Mouse (Mus musculus) 3T3-L1 (cell line): ENCODE measurements around the gene Rptn.
"Not testable (repeated sequence)": the region's sequence is repeated elsewhere in the genome, so short reads cannot be mapped to it uniquely, and the experiment has no call there.

Source experiments
- DNase-seq: peaks from one replicate; pipeline ENCODE4 v3.0.0-alpha.2; 2015; ENCODE audit warnings: low read depth, low spot score

Rptn gene

GRCm38 (mm10) chr3:93393366-93393765 is at the start of gene Rptn:
Gene Rptn, plus strand, starts transcription at chr3:93393699.
- no peak for DNase-seq

- peak; percentile 75 for DNase-seq
These were observed 46.6 kb upstream of the Rptn start for GRCm38 (mm10) chr3:93346896-93347295.

- peak; percentile 55 for DNase-seq
These were observed 33.5 kb upstream of the Rptn start for GRCm38 (mm10) chr3:93360045-93360444.

GRCm38 (mm10) chr3:93361933-93362574 is 31.4 kb upstream of the Rptn start:
- peak; percentile 83 for DNase-seq

GRCm38 (mm10) chr3:93366966-93367575 is 26.4 kb upstream of the Rptn start:
- DNase-seq, result no peak

GRCm38 (mm10) chr3:93368171-93368570 is 25.3 kb upstream of the Rptn start:
- no peak for DNase-seq

- no peak for DNase-seq
These were observed 20.1 kb upstream of the Rptn start for GRCm38 (mm10) chr3:93373416-93373815.

GRCm38 (mm10) chr3:93375196-93375595 is 18.3 kb upstream of the Rptn start:
- DNase-seq, result no peak

GRCm38 (mm10) chr3:93375601-93376000 is 17.9 kb upstream of the Rptn start:
- no peak for DNase-seq

GRCm38 (mm10) chr3:93378146-93378545 is 15.4 kb upstream of the Rptn start:
- no peak for DNase-seq

GRCm38 (mm10) chr3:93403936-93404335 is 10.4 kb downstream of the Rptn start:
- no peak for DNase-seq

GRCm38 (mm10) chr3:93406992-93407391 is 13.5 kb downstream of the Rptn start:
- peak; percentile 56 for DNase-seq

- no peak for DNase-seq
These were observed 18.4 kb downstream of the Rptn start for GRCm38 (mm10) chr3:93411905-93412304.

- no peak for DNase-seq
These were observed 38.2 kb downstream of the Rptn start for GRCm38 (mm10) chr3:93431673-93432072.

GRCm38 (mm10) chr3:93442030-93442429 is 48.5 kb downstream of the Rptn start, which contains the start of gene Tchh:
Gene Tchh, plus strand, starts transcription at chr3:93442330.
- no peak for DNase-seq

GRCm38 (mm10) chr3:93443501-93444101 is 50.1 kb downstream of the Rptn start:
- DNase-seq, result no peak

- DNase-seq, result no peak
These were observed 51.1 kb downstream of the Rptn start for GRCm38 (mm10) chr3:93444343-93445164.

- DNase-seq, result no peak
These were observed 51.7 kb downstream of the Rptn start for GRCm38 (mm10) chr3:93445165-93445705.

GRCm38 (mm10) chr3:93446128-93446755 is 52.7 kb downstream of the Rptn start:
- no peak for DNase-seq

GRCm38 (mm10) chr3:93446756-93447137 is 53.2 kb downstream of the Rptn start:
- DNase-seq, result not testable (repeated sequence)

- DNase-seq, result no peak
These were observed 53.8 kb downstream of the Rptn start for GRCm38 (mm10) chr3:93447138-93447841.
